Mouse (Mus musculus) C2C12 (cell line): Measurements from ENCODE around the gene Mafg.

Source experiments
- CEBPB ChIP-seq: IDR thresholded peaks from one replicate; pipeline ENCODE4 v1.6.1; 2011; ENCODE audit warnings: low read depth, mild to moderate bottlenecking, control low read depth, moderate library complexity
- CTCF ChIP-seq: IDR thresholded peaks from one replicate; pipeline ENCODE4 v1.5.1; 2011; ENCODE audit not compliant: control insufficient read depth, insufficient read depth, insufficient read length
- MAX ChIP-seq: IDR thresholded peaks from one replicate; pipeline ENCODE4 v1.6.1; 2011; ENCODE audit warnings: mild to moderate bottlenecking, control low read depth
- MYOG ChIP-seq: IDR thresholded peaks from one replicate; pipeline ENCODE4 v1.6.1; 2011; ENCODE audit not compliant: control insufficient read depth, insufficient read length; ENCODE audit errors: extremely low read depth

DNA sequence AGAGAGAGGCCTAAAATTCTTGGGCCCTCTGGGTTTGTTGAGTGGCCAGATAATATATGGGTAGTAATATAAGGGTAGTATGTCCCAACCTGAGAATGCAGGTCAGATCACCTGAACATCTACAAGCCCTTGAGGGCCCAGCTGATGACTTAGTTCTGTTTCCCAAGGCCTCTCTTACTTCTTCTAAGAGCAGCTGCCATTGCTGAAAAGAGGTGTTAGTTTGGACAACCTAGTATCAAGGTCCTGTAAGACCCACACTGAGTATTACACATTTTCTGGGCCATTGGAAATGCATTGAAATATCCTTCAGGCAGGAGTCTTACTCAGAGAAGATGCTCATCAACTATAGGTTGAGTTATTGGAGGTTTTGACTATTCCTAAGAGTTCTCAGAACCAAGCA is 57.5 kb downstream of the Mafg start:
- TF ChIP-seq CTCF (no peak), MYOG (no peak), CEBPB (no peak), MAX (no peak)
